Comparison of ENCODE assay signal across 8 mouse cellular contexts in genomic region chr1:72711684-72712083, GRCm38 (mm10). TPM values are rescaled to one million over a fixed set of nuclear protein-coding genes. Genes with fewer than 3 reads are reported as not detected.
DNase-seq lines count a peak whose midpoint lies in the region; ATAC-seq and TF ChIP-seq lines count a peak whose summit lies in the region.

No protein-coding gene starts in this region.

- H3K9ac ChIP-seq in heart, embryonic 15.5 days: peak overlapping the region; percentile 83
- peak overlapping the region; percentile 84 for H3K9ac ChIP-seq in liver, embryonic 16.5 days (ENCODE audit: low read depth, low read length)

- peaks cover 9% of the 10 kb centered on the region for H3K4me1 ChIP-seq in bone marrow macrophage, adult 2 months (ENCODE audit: control insufficient read depth, insufficient read depth, low read length)
- peaks cover 20% of the 10 kb centered on the region for H3K4me1 ChIP-seq in heart, embryonic 15.5 days (replicated peaks)
- peaks cover 11% of the 10 kb centered on the region for H3K4me1 ChIP-seq in liver, embryonic 16.5 days (ENCODE audit: control insufficient read depth, low read depth, low read length)

- intact Hi-C loops in left cerebral cortex, adult 2 months (cut with DNase I): loop anchor here (5.0 to 10.0 kb wide), 2 partner anchors 113 to 404 kb away; partner anchors contain the start of genes Igfbp2 and Xrcc5
- intact Hi-C loops in left cerebral cortex, postnatal 4 days (cut with DNase I): loop anchor here (10.0 kb wide), 2 partner anchors 407 to 1113 kb away; partner anchors contain the start of gene Xrcc5

- WGBS in heart, embryonic 15.5 days: under 1% methylated on average over 17 of the region's 17 CpGs
- under 1% methylated on average over 17 of the region's 17 CpGs for WGBS in liver, embryonic 16.5 days (ENCODE audit: insufficient replicate concordance)

- no peaks in the 10 kb centered on the region for H3K27me3 ChIP-seq in heart, embryonic 15.5 days
- no peaks in the 10 kb centered on the region for H3K27me3 ChIP-seq in liver, embryonic 16.5 days (ENCODE audit: control insufficient read depth, insufficient read depth, low read depth, low read length)

- H3K36me3 ChIP-seq in heart, embryonic 15.5 days: peaks cover 32% of the 10 kb centered on the region
- peaks cover 21% of the 10 kb centered on the region for H3K36me3 ChIP-seq in liver, embryonic 16.5 days (ENCODE audit: control insufficient read depth, insufficient read depth)

- no peak for TF ChIP-seq CTCF in left cerebral cortex, adult 2 months (IDR thresholded peaks at IDR 0.05)
- TF ChIP-seq CTCF in bone marrow macrophage, adult 2 months (IDR thresholded peaks at IDR 0.05; ENCODE audit: low read depth, low read length): no peak

- H3K4me3 ChIP-seq in left cerebral cortex, adult 2 months: peak overlapping the region; percentile 76
- peak overlapping the region; percentile 72 for H3K4me3 ChIP-seq in bone marrow macrophage, adult 2 months (ENCODE audit: insufficient read depth, low read length)
- H3K4me3 ChIP-seq in heart, embryonic 15.5 days: peak overlapping the region; percentile 81
- peak overlapping the region; percentile 87 for H3K4me3 ChIP-seq in liver, embryonic 16.5 days (ENCODE audit: low read depth, low read length)

- H3K9me3 ChIP-seq in heart, embryonic 15.5 days (replicated peaks): no peaks in the 10 kb centered on the region
- H3K9me3 ChIP-seq in liver, embryonic 16.5 days (replicated peaks; ENCODE audit: control insufficient read depth, low read length): no peaks in the 10 kb centered on the region

- no peak for DNase-seq in left cerebral cortex, adult 2 months (ENCODE audit: extremely low spot score in 1 of 2, low spot score in 2 of 2)
- no peak for DNase-seq in left cerebral cortex, postnatal 4 days
- DNase-seq in urinary bladder, postnatal 4 days (ENCODE audit: low spot score in 2 of 2): no peak
- DNase-seq in gastrocnemius, adult 18-20 months (ENCODE audit: low spot score): no peak
- no peak for DNase-seq in left cerebral cortex, adult 18-20 months (ENCODE audit: low spot score in 2 of 2)

- TF ChIP-seq POLR2A in bone marrow macrophage, adult 2 months (IDR thresholded peaks at IDR 0.05; ENCODE audit: borderline replicate concordance, low read depth, low read length): no peak

- peak overlapping the region; percentile 79 for H3K27ac ChIP-seq in left cerebral cortex, adult 2 months
- peak overlapping the region; percentile 51 for H3K27ac ChIP-seq in bone marrow macrophage, adult 2 months (ENCODE audit: insufficient read depth, low read depth, low read length)
- peak overlapping the region; percentile 89 for H3K27ac ChIP-seq in heart, embryonic 15.5 days
- peak overlapping the region; percentile 89 for H3K27ac ChIP-seq in liver, embryonic 16.5 days (ENCODE audit: low read length)

- ATAC-seq in heart, embryonic 15.5 days (replicated peaks; ENCODE audit: insufficient number of reproducible peaks, insufficient read depth, low FRiP score, low read depth): 0 out of 2 replicates have a peak, but pooled peaks have one; percentile 19
- peak; percentile 28 for ATAC-seq in liver, embryonic 16.5 days (ENCODE audit: low read depth)

- peak overlapping the region; percentile 84 for H3K4me2 ChIP-seq in heart, embryonic 15.5 days
- H3K4me2 ChIP-seq in liver, embryonic 16.5 days (ENCODE audit: low read depth, low read length): peak overlapping the region; percentile 83

RNA-seq across cellular contexts. Expression of gene Rpl37a, which starts 0.6 kb away (rescaled TPM):
- total RNA-seq in left cerebral cortex, adult 2 months (2021): 100 to 1,000 TPM; 546 to 562 TPM
- total RNA-seq in left cerebral cortex, postnatal 4 days (2021): 100 to 1,000 TPM; 775 to 782 TPM
- polyA plus RNA-seq in bone marrow macrophage, adult 2 months (2012; ENCODE audit: insufficient read depth, insufficient read length, missing spikeins): 524 and 676 TPM in 2 replicates
- 860 and 1,102 TPM in 2 replicates for polyA plus RNA-seq in heart, embryonic 15.5 days (2015; fragmentation: Nextera tagmentation; extraction: Ambion mirVana)
- 749 and 899 TPM in 2 replicates for polyA plus RNA-seq in liver, embryonic 16.5 days (2015; fragmentation: Nextera tagmentation; extraction: Ambion mirVana)
- total RNA-seq in gastrocnemius, adult 18-20 months (2021): 100 to 1,000 TPM; 566 to 581 TPM
- total RNA-seq in left cerebral cortex, adult 18-20 months (2021): 100 to 1,000 TPM; 593 to 647 TPM

RNA-seq across cellular contexts. Expression of gene Ankar, which starts 11.3 kb away (rescaled TPM):
- not detected for total RNA-seq in left cerebral cortex, adult 2 months (2021)
- total RNA-seq in left cerebral cortex, postnatal 4 days (2021): not detected
- polyA plus RNA-seq in bone marrow macrophage, adult 2 months (2012; ENCODE audit: insufficient read depth, insufficient read length, missing spikeins): 0.13 TPM in 1 of 2 replicates, not detected in the other
- polyA plus RNA-seq in heart, embryonic 15.5 days (2015; fragmentation: Nextera tagmentation; extraction: Ambion mirVana): not detected in 2 replicates
- not detected in 2 replicates for polyA plus RNA-seq in liver, embryonic 16.5 days (2015; fragmentation: Nextera tagmentation; extraction: Ambion mirVana)
- not detected for total RNA-seq in gastrocnemius, adult 18-20 months (2021)
- not detected for total RNA-seq in left cerebral cortex, adult 18-20 months (2021)
